Mouse (Mus musculus) lung, postnatal 0 days (tissue): ENCODE data around the gene Cnpy2.

ENCODE experiments used
- CTCF ChIP-seq: IDR thresholded peaks from 2 replicates; pipeline ENCODE4 v1.5.1; 2016; ENCODE audit warnings: antibody characterized with exemption, mild to moderate bottlenecking
- EP300 ChIP-seq: IDR thresholded peaks from 2 replicates; pipeline ENCODE4 v1.6.1; 2016; ENCODE audit warnings: antibody characterized with exemption, mild to moderate bottlenecking, control low read depth

DNA sequence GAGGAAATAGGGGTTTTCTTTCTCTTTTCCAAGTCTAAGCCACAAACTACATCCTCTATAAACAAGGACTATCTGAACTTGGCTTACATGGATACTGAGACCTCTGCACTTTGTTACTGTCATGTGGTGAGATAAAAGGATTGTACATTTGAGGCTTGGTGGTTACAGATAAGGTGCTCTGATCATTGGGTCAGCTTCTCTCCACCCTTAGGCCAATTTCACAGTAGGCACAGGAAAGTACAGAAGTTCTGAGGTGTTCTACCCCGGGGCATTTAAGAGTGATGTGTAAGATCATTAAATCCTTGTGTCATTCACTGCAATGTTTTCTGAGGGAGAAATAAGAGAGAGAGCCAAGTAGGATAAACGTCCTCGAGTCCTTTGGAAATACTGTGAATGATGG, 14.3 kb downstream of the Cnpy2 start:
- no peak for TF ChIP-seq CTCF
- no peak for TF ChIP-seq EP300
